Mouse (Mus musculus) retina, postnatal 1 day (tissue): ENCODE results near the gene Card9.
"Not testable (repeated sequence)": the region's sequence is repeated elsewhere in the genome, so short reads cannot be mapped to it uniquely, and the experiment has no call there.

ENCODE experiments used
- DNase-seq: peaks from one replicate; pipeline ENCODE4 v3.0.0-alpha.2; 2012

Gene Card9

DNA sequence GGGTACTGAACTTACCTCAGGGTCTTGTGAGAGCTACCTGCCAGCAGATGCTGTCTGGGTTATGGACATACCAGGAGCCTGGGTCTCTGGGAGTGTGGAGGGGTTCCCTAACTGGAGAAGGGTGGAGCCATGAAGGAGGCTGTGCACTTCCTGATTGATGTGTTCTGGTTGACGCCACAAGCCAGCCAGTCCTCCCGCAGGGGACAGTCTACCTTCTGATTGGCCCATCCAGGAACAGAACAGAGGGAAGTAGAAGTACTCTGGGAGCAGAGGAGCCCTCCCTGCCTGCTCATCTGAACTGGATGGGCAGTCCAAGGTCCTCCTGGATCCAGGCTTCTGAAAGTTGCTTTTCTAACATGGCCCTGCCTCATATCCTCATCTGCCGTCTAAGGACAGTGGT is at the start of gene Card9:
Gene Card9 (minus strand): TSS at position 147 of the 400 bp plus-strand sequence.
- DNase-seq = no peak

DNA sequence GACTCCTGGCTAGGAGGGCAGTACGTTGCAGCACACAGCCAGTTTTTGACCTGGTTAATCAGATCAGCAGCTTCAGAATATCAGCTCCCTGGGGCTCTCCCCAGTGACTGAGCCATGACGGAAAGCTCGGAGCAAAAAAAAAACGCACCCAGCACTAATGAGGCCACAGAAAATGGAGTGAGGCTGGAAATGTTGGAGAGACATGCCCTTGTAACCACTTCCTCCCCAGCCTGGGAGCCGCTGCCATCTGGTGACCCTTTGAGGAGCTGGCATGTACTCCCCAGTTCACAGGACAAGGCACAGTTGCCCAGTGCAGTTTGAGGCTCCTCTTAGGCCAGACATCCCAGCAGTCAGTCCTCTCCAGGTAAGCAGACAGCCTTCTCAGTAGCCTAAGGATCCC is 49.4 kb upstream of the Card9 start:
- peak; percentile 36 for DNase-seq

DNA sequence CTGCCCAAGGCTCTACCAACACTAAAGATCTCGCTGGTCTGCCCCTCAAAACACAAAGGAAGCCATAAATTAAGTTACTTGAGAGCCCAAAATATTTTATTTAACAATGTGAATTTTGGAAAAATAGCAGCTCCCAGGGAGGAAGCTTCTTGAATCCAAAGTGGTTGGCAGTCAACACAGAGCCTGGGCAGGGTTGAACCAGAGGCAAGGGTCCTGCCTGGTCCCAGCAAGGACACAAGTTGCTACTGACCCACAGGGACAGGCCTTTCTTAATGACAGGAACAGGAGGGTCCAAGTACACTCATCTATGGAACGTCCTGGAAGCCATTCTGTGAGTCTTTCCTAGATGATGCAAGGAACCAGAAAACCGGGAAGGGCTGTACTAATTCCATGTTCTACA is 48.6 kb upstream of the Card9 start:
- no peak for DNase-seq

DNA sequence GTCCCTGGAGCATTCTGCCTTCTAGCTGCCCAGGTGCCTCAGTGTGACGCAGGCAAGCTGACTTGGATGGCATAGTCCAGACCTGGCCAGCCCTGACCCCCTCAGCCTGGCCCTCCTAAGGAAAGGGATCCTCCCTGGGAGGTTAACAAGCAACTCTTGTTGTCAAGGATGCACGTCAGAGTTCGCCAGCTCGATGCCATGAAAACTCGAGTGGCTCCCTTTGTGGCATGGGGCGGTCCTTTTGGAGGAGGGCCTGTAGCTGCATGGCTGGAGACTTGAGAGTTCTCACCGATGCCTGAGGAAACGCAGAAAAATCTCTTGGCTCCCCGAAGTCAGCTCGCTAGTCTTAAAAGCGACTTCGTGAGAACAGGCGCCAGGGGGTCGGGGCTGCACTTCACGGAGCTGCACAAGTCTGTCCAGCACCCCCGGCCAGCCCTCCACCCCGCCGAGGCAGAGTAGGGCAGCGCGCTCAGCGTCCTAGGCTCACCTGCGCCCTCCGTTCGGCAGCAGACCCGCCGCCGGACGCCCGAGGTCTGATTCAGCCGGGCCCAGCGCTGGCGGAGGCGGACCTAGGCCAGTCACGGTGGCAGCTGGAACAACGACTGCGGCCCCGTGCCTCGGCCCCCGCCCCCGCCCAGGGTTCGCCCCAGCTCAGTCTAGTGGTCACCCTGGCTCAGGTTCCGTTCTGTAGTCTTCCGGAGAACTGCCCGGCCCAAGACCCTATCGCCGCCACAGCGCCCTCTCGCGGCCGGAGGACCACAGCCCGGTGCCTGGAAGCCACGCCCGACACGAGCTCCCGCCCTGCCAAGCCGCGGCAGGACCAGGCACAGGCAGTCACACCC is 48.0 kb upstream of the Card9 start, which contains the start of gene Inpp5e:
Gene Inpp5e (minus strand): TSS at position 689 of the 842 bp plus-strand sequence.
- peak; percentile 95 for DNase-seq

DNA sequence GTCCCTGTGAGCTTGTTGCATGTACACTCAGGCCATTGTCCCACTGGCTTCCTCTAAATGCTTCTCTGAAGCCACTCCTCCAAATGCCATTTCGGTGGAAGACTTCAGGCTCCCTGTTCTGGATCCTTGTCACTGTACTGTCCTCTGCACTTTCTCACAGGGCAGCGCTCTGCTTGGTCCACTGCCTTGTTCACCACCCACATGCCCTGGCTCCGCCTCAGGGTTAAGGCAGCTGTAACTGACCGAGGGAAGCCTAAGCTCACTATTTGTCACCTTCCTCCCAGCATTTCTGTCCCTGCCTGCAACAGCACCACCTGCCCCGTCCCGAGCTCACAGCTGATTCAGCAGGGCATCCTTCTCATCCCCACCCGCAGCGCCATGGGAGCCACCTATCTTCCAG is 42.6 kb upstream of the Card9 start:
- DNase-seq = no peak

DNA sequence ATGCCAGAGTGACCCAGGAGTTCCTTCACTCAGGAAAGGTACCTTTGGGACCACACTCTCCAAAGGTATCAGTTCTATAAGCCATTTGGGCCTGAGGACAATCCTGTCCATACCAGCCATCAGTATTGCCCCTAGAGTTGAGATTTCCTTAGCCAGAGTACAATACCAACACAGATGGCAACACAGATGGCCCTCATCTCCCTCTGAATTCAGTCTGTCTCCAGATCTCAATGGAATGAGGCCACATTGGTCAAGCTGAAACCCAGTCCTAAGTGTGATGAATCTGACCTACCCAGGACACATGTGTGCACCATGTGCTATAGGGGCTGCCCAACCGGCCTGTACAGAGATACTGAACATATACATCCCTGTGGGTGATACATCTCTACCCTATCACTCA is 41.5 kb upstream of the Card9 start:
- DNase-seq = no peak

DNA sequence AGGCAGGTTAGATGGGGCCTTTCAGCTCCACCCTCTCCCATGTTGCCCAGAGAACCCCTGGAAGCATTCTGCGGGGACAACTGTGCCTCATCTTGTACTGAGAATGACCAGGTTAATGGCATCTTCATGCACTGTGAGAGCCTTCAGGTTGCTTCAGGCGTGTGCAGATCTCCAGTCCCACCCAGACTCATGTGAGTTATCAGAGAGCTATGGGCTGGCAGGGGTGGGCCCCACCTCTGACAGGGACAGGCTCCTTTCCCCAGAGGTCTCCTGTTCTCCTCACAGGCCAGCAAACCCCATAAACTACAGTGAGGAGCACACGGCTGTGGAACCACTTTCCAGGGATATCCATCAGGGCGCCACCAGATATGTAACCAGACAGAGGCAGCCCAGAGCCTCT is 40.3 kb upstream of the Card9 start:
- no peak for DNase-seq

DNA sequence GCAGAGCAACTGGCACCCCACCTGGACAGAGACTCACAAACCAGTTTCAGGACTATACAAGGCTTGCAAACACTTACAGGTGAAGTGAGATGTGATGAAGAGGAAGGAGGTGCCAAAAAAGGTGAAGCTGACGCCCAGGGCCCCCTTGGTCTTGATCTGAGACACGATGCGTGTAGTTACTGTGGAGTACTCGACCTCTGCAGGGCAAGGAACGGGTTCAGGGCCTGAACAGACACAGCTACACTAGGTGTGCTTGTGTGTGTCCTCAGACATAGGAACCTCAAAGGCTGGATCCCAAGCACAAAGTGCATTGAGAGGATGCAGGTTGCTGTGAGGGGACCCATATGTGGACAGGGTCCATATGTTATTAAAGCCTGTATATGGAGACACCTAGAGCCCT is 39.6 kb upstream of the Card9 start:
- DNase-seq = no peak

DNA sequence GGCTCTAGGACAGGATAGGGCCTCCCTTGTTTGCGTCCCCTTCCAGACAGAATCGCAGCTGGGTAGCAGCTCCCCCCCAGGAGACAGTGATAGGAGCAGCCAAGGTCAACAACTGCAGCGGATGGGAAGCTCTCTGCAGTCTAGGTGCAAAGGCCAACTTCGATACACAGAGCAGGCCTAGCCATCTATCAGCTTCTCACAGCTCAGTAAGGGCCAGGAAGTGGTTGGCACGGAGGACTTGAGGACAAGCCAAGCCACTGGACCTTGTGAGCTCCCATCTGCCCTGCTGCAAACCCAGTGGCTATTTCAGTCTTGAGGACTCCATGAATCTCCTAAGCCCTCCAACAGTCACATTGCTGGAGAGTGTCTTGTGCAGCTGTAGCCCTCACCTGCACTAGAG is 38.9 kb upstream of the Card9 start:
- DNase-seq = no peak

DNA sequence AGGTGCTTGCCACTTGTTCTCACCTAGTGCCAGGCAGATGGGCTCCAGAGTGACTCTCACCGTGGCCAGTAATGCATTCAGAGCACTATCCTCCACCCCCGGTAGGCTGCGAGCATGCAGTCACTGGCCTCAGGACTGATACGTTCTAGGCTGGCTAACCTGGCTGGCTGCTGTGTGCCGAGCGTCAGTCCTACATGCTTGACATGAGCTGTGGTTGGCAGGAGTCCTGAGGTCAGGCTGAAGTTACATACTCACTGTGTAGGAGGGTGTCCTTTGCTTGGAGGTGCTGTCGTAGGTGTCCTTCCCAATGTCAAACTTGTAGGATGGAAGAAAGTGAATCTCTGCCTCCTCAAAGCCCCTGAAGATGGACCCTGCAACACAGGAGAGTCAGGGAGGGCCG is 38.3 kb upstream of the Card9 start:
- no peak for DNase-seq

DNA sequence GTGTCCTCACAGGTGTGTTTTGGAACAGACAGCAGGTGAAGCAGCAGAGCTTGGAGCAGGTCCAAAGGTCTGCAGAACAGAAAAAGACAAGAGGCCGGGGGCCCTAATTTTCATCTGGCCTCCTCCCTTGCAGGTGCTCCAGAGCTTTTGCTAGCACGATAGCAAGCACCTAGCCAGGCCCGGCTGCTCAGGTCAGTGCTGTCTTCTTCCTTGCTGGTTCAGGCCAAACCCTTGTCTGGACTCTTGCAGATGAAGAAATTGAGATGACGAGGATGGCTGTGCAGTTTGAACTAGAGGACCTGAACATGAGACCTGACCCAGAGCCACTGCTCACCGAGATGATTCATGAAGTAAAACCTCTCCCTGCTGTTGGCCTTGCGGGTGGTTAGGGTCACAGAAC is 30.9 kb upstream of the Card9 start:
- no peak for DNase-seq

DNA sequence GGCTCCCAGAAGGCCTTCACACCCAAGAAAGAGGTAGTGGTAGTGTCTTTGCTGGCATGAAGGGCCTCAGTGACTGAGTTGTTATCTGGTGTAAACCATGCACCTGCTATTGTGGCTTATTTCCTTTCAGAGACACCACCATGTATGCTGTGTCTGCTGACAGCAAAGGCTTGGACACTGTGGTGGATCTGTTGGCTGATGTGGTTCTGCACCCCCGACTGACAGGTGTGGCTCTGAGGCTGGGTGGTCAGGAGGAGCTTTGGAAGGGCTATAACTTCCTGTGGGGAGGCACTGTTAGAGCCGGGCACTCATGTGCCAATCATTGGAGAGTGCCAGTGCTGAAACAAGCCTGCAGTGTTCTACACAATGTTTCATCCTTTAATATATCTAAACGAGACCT is 30.2 kb upstream of the Card9 start:
- DNase-seq = no peak

DNA sequence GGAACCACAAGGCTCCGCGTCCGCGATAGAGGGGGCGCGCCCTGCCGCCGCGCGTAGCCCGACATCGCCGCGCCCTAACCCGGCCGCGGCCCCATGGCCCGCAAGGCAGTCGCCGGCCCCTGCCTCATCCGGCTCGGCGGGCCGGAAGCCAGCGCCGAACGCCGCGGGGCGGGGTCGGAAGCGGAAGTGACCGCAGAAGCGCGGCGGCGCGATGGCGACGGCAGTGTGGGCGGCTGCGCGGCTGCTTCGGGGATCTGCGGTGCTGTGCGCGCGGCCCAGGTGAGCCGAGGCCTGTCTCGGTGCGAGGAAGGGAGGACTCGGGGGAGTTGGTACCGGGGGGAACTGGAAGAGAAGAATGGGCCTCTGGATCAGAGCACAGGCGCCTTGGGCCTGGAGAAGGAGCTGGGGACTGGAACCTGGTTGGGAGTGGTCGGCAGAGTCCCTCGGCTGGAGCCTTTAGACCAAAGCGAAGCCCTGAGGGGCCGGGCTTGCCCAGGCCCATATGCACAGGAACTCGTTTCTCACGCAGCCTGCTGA is 28.5 kb upstream of the Card9 start, which contains the start of the genes Entr1 and Pmpca:
Gene Entr1 (minus strand): TSS at position 163 of the 537 bp plus-strand sequence.
Gene Pmpca (plus strand): TSS at position 186 of the 537 bp plus-strand sequence.
- DNase-seq = peak; percentile 91

DNA sequence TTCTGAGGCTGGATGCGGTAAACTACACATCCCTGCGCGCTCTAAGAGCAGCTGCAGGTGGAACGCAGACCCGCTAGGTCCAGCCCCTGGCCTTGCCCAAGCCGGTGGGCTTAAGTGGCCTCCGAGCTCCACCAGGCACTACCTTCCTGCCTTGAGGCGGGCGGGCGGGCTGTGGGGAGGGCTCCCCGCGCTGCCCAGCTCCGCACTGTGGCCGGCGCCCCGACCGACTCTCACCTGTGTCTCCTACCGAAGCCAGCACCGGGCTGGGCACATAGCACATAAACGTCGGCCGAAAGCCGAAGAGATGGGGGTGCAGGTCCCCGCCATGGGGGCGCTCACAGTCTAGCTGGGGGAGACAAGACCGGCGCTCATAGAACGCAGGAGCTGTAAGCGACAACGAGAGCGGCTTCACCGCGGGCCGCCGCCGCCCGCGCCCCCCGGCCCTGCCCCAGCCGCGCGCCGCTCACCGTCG is 28.0 kb upstream of the Card9 start:
- no peak for DNase-seq

DNA sequence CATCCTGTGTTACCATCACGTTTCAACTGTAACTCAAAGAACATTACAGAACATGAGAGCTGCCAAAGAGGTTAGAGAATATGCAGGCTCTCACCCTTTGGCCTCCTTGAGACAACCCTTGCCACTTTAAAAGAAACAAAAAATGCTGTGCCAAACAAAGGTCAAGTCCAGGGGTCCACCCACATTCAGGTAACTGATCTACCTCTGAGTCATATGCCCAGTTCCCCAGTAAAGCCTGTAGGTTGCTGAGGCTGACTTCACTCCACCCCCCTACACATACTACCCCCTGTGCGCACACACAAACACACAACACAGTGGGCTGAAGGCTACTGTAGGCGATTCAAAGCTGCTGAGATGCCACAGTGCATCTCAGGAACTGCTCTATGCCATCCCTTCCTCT is 27.0 kb upstream of the Card9 start:
- no peak for DNase-seq

DNA sequence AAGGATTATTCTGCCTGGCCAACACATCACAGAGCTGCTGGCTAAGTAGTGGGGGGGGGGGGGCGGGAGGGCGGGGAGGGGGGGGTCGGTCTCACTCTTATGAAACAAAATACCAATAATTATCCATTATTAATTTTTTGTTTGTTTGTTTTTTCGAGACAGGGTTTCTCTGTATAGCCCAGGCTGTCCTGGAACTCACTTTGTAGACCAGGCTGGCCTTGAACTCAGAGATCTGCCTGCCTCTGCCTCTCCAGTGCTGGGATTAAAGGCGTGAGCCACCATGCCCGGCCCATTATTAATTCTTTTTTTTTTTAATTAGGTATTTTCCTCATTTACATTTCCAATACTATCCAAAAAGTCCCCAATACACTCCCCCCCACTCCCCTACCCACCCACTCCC is 20.2 kb upstream of the Card9 start:
- not testable (repeated sequence) for DNase-seq

DNA sequence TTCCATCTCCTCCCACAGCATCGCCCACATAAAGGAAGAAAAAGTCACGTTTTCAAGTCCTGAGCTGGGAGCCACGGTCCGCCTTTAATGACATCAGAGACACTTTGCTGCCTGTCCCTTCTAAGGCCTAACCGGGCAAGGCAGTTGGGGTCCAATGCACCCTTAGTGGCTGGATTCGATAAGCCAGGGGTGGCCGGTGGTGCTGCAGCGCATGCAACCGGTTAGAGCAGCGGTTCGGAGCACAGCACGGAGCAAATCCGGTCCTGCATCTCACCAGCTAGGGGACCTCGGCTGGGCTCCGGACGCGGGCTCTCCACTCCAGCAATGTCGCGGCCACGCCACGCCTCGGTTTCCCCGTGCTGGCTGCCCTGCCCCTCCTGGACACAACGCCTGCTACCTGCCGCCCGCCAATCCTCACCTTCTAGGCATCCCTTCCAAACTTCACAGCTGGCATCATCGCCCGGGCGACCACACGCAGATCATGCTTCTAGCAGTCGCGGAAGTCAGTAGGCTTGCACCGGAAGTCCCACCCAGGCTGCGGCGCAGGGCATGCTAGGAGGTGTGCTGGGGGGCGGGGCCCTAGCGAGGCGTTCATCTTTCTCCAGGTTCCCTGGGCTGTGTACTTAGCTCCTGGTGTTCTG is 19.5 kb upstream of the Card9 start, which contains the start of gene Snapc4:
Gene Snapc4 (minus strand): TSS at position 523 of the 641 bp plus-strand sequence.
- DNase-seq = peak; percentile 91

DNA sequence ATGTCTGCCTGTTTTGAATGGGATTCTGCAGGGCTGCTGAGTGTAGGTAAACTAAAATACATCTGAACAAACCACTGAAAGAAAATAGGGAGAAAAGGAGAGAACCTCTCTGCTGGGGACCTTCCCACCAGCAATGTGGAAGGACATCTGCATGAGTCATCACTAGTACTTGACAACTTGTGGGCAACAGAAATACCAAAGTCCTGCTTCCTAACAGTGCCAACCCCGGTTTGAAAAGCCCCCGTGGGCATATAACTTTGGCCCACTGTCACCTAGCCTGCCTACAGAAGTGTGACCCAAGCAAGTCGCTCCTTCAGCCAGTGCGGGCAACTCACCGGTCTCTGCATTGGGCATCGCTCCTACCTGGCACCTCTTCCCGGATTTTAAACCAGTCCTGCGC is 11.7 kb upstream of the Card9 start:
- DNase-seq = no peak

DNA sequence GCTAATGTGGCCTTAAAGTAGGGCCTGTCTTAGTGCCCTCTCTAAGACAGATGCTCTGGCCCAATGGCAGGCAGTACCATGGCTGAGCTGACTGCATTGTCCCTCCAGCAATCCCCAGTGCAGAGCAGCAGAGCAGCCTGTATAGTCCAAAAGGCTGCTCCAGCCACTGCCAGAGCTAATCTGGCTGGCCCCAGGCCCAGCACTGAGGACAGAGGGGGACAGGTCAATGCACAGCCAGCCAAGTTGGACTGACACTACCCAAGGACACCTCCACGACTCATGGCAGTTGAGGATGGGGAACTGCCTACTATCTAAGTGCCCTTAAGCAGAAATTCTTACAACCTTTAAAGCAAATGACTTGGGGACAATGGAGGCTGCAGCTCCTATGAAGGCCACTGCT is 7.9 kb upstream of the Card9 start:
- DNase-seq = no peak

DNA sequence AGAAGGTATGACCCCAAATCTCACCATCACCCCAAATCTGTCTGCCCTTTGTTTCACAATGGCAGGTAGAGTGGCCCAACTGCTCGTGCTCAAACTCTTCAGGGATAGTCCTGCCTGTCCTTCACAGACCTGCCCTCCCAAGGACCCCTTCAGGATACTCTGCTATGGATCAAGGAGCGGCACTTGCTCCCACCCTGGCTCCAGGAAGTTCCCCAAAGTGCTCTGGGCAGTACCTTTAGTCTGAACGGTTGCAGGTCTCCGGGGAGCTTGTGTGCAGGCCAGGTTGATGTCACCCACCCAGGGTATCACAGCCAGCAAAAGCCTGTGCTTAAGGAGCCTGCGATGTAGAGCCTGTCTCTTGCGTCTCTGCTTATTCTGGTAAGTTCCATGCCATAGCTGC is 7.2 kb upstream of the Card9 start:
- no peak for DNase-seq

DNA sequence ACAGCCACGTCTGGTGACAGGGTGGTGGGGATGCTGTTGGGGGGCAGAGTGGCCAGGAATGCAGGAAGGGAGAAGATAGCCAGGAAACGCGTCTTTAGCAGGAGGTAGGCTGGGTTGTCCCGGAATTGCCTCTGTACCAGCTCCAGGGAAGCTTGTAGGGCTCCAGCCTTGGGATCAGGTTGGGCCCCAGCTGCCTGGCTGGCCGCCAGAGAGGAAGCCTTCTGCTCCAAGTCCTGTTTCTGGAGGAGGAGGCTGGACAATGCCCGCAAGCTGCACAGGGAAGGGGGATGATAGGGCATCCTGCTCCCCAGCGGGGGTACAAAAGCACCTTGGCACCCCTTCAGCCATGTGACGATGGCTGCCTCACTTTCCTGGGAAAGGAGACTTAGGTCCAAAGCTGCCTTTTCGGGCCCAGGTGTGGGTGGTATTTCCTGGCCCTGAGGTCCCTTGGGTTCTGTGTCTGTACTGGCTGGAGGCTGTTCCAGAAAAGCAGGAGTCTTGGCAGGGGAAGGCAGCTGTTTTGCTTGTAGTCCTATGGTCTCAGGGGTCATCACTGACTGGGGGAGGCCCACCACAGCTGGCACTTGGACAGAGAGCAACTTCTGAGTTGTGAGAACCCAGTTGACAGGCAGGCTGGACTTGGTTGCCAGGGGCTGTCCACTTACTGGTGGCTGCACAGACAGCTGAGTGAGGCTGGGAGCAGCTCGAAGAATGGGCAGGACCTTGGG is 4.2 kb upstream of the Card9 start:
- no peak for DNase-seq

DNA sequence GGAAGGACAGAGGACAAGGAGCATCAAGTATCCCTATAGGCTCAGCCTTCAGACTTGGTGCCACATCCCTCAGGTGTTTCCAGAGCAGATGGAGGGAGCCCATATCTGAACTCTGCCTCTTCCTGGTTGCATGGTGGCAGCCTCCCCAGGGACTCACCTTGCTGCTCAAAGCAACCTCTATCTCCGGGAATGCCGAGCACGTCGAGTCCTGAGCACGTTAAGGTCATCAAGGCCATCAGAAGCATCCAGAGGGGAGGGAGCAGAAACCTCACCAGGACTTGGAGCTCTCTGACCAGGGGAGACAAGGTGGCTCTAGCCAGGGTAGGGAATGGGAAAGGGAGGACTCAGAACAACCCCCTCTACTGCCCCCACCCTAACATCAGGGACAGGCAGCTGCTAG is 2.8 kb upstream of the Card9 start:
- no peak for DNase-seq

DNA sequence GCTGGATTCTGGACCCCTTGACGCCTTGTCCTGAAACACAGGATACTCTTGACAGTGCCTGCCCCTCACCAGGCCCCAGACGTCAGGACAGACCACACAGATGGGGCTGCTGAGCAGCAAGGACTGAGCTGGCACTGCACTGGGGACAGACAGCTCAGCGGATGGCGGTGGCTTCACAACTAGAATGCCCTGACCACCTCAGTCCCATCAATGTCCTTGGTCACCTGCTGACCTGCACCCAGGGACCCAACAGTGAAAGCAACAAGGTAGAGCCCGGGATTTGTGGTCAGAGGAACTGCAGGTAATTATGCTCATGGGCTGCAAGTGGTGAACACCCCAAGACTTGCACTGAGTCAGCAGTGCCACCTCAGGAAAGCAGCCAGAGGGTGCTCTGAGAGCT is 2.3 kb upstream of the Card9 start:
- DNase-seq = no peak
